Mouse (Mus musculus) stomach, postnatal 0 days (tissue): ENCODE measurements at regions not wholly inside any gene's neighbourhood (a gene's known extent, or its start where the extent isn't known, plus 50 kb on each side); places are given as distances from the start of the nearest gene placed in this dataset.

ENCODE experiments used
- ATAC-seq: fragments of 200-750 bp; cut with Nextera tagmentation; 2 replicates; pipeline ENCODE4 v1.8.0; 2017; ENCODE audit not compliant: low FRiP score, low TSS enrichment
- DNase-seq: peaks from one replicate; pipeline ENCODE4 v3.0.0-alpha.2; 2016; ENCODE audit warnings: low spot score
- H3K27ac ChIP-seq: fragments of 300-500 bp; sonication (generic); replicated peaks from 2 replicates; pipeline ENCODE4 v1.5.1; 2014; ENCODE audit warnings: mild to moderate bottlenecking, control low read depth
- H3K27me3 ChIP-seq: fragments of 300-500 bp; sonication (generic); 2 replicates; pipeline ENCODE4 v1.6.1; 2014; ENCODE audit warnings: low read length; ENCODE audit not compliant: control insufficient read depth, insufficient read depth
- H3K36me3 ChIP-seq: fragments of 300-500 bp; sonication (generic); 2 replicates; pipeline ENCODE4 v1.6.1; 2014; ENCODE audit warnings: low read length, mixed read lengths; ENCODE audit not compliant: control insufficient read depth, insufficient read depth
- H3K4me1 ChIP-seq: fragments of 300-500 bp; sonication (generic); replicated peaks from 2 replicates; pipeline ENCODE4 v1.6.1; 2014; ENCODE audit warnings: antibody characterized with exemption; ENCODE audit not compliant: control insufficient read depth, insufficient read depth
- H3K4me2 ChIP-seq: fragments of 300-500 bp; sonication (generic); replicated peaks from 2 replicates; pipeline ENCODE4 v1.6.1; 2014; ENCODE audit warnings: low read depth, mild to moderate bottlenecking, control low read depth, moderate library complexity
- H3K4me3 ChIP-seq: fragments of 300-500 bp; sonication (generic); 2 replicates; pipeline ENCODE4 v1.5.1; 2014; ENCODE audit warnings: low read depth, low read length, control low read depth
- H3K9ac ChIP-seq: fragments of 300-500 bp; sonication (generic); 2 replicates; pipeline ENCODE4 v1.6.1; 2014; ENCODE audit warnings: mild to moderate bottlenecking, low read length, control low read depth, mixed read lengths
- H3K9me3 ChIP-seq: fragments of 300-500 bp; sonication (generic); 2 replicates; pipeline ENCODE4 v1.6.1; 2016; ENCODE audit warnings: low read length; ENCODE audit not compliant: control insufficient read depth
- CTCF ChIP-seq: IDR thresholded peaks from 2 replicates; pipeline ENCODE4 v1.5.1; 2016; ENCODE audit warnings: antibody characterized with exemption, low read depth, mild to moderate bottlenecking, moderate library complexity
- EP300 ChIP-seq: optimal IDR thresholded peaks from 2 replicates; pipeline ENCODE3; 2016; ENCODE audit warnings: antibody characterized with exemption
- WGBS: fragments of 180-500 bp; shearing (Covaris S2); extraction: QIAGEN DNeasy Blood & Tissue Kit; methylation state at CpG from one replicate; pipeline ENCODE4 v1.1.7; 2014; 5-methylcytosine and 5-hydroxymethylcytosine counted together

GRCm38 (mm10) chr3:57920090-57920432 lies 72.2 kb upstream of the Pfn2 start:
- Histone ChIP-seq H3K36me3 (no peaks in the 10 kb centered on the region), H3K27me3 (no peaks in the 10 kb centered on the region), H3K4me1 (no peaks in the 10 kb centered on the region), H3K4me3 (no peak overlapping the region), H3K4me2 (no peak overlapping the region), H3K27ac (no peak overlapping the region), H3K9ac (no peak overlapping the region), H3K9me3 (no peaks in the 10 kb centered on the region)
- no peak for DNase-seq
- TF ChIP-seq CTCF = no peak
- TF ChIP-seq EP300 = no peak
- no peak for ATAC-seq
- 15% methylated on average over 1 of the region's 1 CpGs for WGBS

- H3K4me1 ChIP-seq = no peaks in the 10 kb centered on the region
- H3K36me3 ChIP-seq = no peaks in the 10 kb centered on the region
- no peaks in the 10 kb centered on the region for H3K9me3 ChIP-seq
- DNase-seq (no peak), ATAC-seq (no peak)
- no peak overlapping the region for H3K9ac ChIP-seq
- H3K4me3 ChIP-seq = no peak overlapping the region
- no peak overlapping the region for H3K4me2 ChIP-seq
- no peaks in the 10 kb centered on the region for H3K27me3 ChIP-seq
- H3K27ac ChIP-seq = no peak overlapping the region
- WGBS = 85% methylated on average over 2 of the region's 2 CpGs
- TF ChIP-seq EP300 (no peak), CTCF (no peak)
Observed at GRCm38 (mm10) chr3:57921071-57921882, 73.4 kb upstream of the Pfn2 start.

- H3K27ac ChIP-seq = no peak overlapping the region
- H3K36me3 ChIP-seq = no peaks in the 10 kb centered on the region
- no peaks in the 10 kb centered on the region for H3K27me3 ChIP-seq
- no peak overlapping the region for H3K9ac ChIP-seq
- no peaks in the 10 kb centered on the region for H3K4me1 ChIP-seq
- H3K4me3 ChIP-seq = no peak overlapping the region
- no peaks in the 10 kb centered on the region for H3K9me3 ChIP-seq
- DNase-seq (no peak), ATAC-seq (no peak)
- WGBS = 67% methylated on average over 3 of the region's 3 CpGs
- H3K4me2 ChIP-seq = no peak overlapping the region
- TF ChIP-seq EP300 (no peak), CTCF (no peak)
Observed at GRCm38 (mm10) chr3:57923061-57923460, 75.2 kb upstream of the Pfn2 start.

GRCm38 (mm10) chr3:57932657-57933539 lies 85.0 kb upstream of the Pfn2 start:
- 75% methylated on average over 3 of the region's 3 CpGs for WGBS
- no peak overlapping the region for H3K27ac ChIP-seq
- H3K27me3 ChIP-seq = no peaks in the 10 kb centered on the region
- ATAC-seq (no peak), DNase-seq (no peak)
- H3K36me3 ChIP-seq = no peaks in the 10 kb centered on the region
- no peak overlapping the region for H3K9ac ChIP-seq
- H3K4me3 ChIP-seq = no peak overlapping the region
- H3K4me2 ChIP-seq = no peak overlapping the region
- H3K9me3 ChIP-seq = no peaks in the 10 kb centered on the region
- TF ChIP-seq EP300 (no peak), CTCF (no peak)
- H3K4me1 ChIP-seq = no peaks in the 10 kb centered on the region

GRCm38 (mm10) chr3:57935042-57935610 lies 87.2 kb upstream of the Pfn2 start:
- Histone ChIP-seq H3K9me3 (no peaks in the 10 kb centered on the region), H3K4me2 (no peak overlapping the region), H3K4me3 (no peak overlapping the region), H3K36me3 (no peaks in the 10 kb centered on the region), H3K27ac (no peak overlapping the region), H3K4me1 (no peaks in the 10 kb centered on the region), H3K27me3 (no peaks in the 10 kb centered on the region), H3K9ac (no peak overlapping the region)
- 51% methylated on average over 5 of the region's 5 CpGs for WGBS
- TF ChIP-seq CTCF (no peak), EP300 (no peak)
- no peak for ATAC-seq
- DNase-seq = no peak
